Mouse (Mus musculus): ENCODE data around the gene Tmc7. TPM values are rescaled to one million over a fixed set of nuclear protein-coding genes. Genes with fewer than 3 reads are reported as not detected.

Tmc7 gene
- polyA plus RNA-seq, 1 experiment from 2014 or later, result 0.33 TPM

- Histone ChIP-seq H3K4me2 (ENCODE audit: low read depth, low read length) (no peak overlapping the region), H3K27me3 (ENCODE audit: insufficient read depth, low read length) (no peaks in the 10 kb centered on the region), H3K4me1 (ENCODE audit: insufficient read depth) (peaks cover 2% of the 10 kb centered on the region; the same call in 1 of the 2 replicates), H3K36me3 (replicated peaks; ENCODE audit: insufficient read depth, low read length) (no peaks in the 10 kb centered on the region), H3K4me3 (ENCODE audit: low read depth, low read length) (no peak overlapping the region), H3K9me3 (ENCODE audit: low read length) (no peaks in the 10 kb centered on the region), H3K9ac (replicated peaks) (no peak overlapping the region), H3K27ac (ENCODE audit: low read depth) (no peak overlapping the region)
- 75% methylated on average over 8 of the region's 8 CpGs for WGBS (ENCODE audit: insufficient replicate concordance)
- DNase-seq, result no peak
- TF ChIP-seq EP300 (IDR thresholded peaks at IDR 0.05; ENCODE audit: low read depth) (no peak), CTCF (IDR thresholded peaks at IDR 0.05; ENCODE audit: low read depth) (no peak)
- no peak for ATAC-seq
Measured at GRCm38 (mm10) chr7:118604842-118605241, 20.3 kb upstream of the Tmc7 start.

GRCm38 (mm10) chr7:118599954-118600631 is 15.6 kb upstream of the Tmc7 start:
- Histone ChIP-seq H3K4me1 (ENCODE audit: insufficient read depth) (peaks cover 7% of the 10 kb centered on the region), H3K4me3 (ENCODE audit: low read depth, low read length) (no peak overlapping the region), H3K27ac (ENCODE audit: low read depth) (no peak overlapping the region), H3K4me2 (ENCODE audit: low read depth, low read length) (no peak overlapping the region), H3K27me3 (ENCODE audit: insufficient read depth, low read length) (peaks cover 20% of the 10 kb centered on the region), H3K9ac (replicated peaks) (no peak overlapping the region), H3K9me3 (ENCODE audit: low read length) (no peaks in the 10 kb centered on the region), H3K36me3 (replicated peaks; ENCODE audit: insufficient read depth, low read length) (no peaks in the 10 kb centered on the region)
- DNase-seq (no peak), ATAC-seq (no peak)
- TF ChIP-seq EP300 (IDR thresholded peaks at IDR 0.05; ENCODE audit: low read depth) (no peak), CTCF (IDR thresholded peaks at IDR 0.05; ENCODE audit: low read depth) (no peak)
- WGBS (ENCODE audit: insufficient replicate concordance), result 44% methylated on average over 12 of the region's 12 CpGs

- H3K27me3 ChIP-seq (ENCODE audit: insufficient read depth, low read length), result peaks cover 25% of the 10 kb centered on the region
- H3K27ac ChIP-seq (ENCODE audit: low read depth), result no peak within 1 kb of the TSS
- no peaks in the 10 kb centered on the region for H3K9me3 ChIP-seq (ENCODE audit: low read length)
- H3K36me3 ChIP-seq (replicated peaks; ENCODE audit: insufficient read depth, low read length), result no peaks in the 10 kb centered on the region
- H3K9ac ChIP-seq (replicated peaks), result no peak within 1 kb of the TSS; the same call in 1 of the 2 replicates
- 0 out of 2 replicates have a peak within 1 kb of the TSS, but pooled peaks have one; percentile 10 for H3K4me3 ChIP-seq (ENCODE audit: low read depth, low read length)
- DNase-seq, result no peak
- peaks cover 5% of the 10 kb centered on the region for H3K4me1 ChIP-seq (ENCODE audit: insufficient read depth)
- TF ChIP-seq EP300 (IDR thresholded peaks at IDR 0.05; ENCODE audit: low read depth) (no peak), CTCF (IDR thresholded peaks at IDR 0.05; ENCODE audit: low read depth) (no peak)
- no peak for ATAC-seq
- peak within 1 kb of the TSS; percentile 59 for H3K4me2 ChIP-seq (ENCODE audit: low read depth, low read length)
- WGBS (ENCODE audit: insufficient replicate concordance), result 9% methylated on average over 23 of the region's 23 CpGs
Measured at GRCm38 (mm10) chr7:118597201-118597600, 12.7 kb upstream of the Tmc7 start, which contains the start of gene Tmc5. Gene Tmc5, plus strand, starts transcription at chr7:118597297.

GRCm38 (mm10) chr7:118596271-118596670 is 11.7 kb upstream of the Tmc7 start:
- Histone ChIP-seq H3K4me2 (ENCODE audit: low read depth, low read length) (no peak overlapping the region), H3K9ac (replicated peaks) (no peak overlapping the region), H3K36me3 (replicated peaks; ENCODE audit: insufficient read depth, low read length) (no peaks in the 10 kb centered on the region), H3K27me3 (ENCODE audit: insufficient read depth, low read length) (peaks cover 25% of the 10 kb centered on the region), H3K4me1 (ENCODE audit: insufficient read depth) (peaks cover 5% of the 10 kb centered on the region), H3K27ac (ENCODE audit: low read depth) (no peak overlapping the region), H3K9me3 (ENCODE audit: low read length) (no peaks in the 10 kb centered on the region), H3K4me3 (ENCODE audit: low read depth, low read length) (no peak overlapping the region)
- TF ChIP-seq CTCF (IDR thresholded peaks at IDR 0.05; ENCODE audit: low read depth), result no peak
- no peak for TF ChIP-seq EP300 (IDR thresholded peaks at IDR 0.05; ENCODE audit: low read depth)
- no peak for ATAC-seq
- WGBS (ENCODE audit: insufficient replicate concordance), result 66% methylated on average over 11 of the region's 11 CpGs
- no peak for DNase-seq

GRCm38 (mm10) chr7:118595228-118595627 is 10.7 kb upstream of the Tmc7 start:
- Histone ChIP-seq H3K27ac (ENCODE audit: low read depth) (no peak overlapping the region), H3K9me3 (ENCODE audit: low read length) (no peaks in the 10 kb centered on the region), H3K27me3 (ENCODE audit: insufficient read depth, low read length) (peaks cover 25% of the 10 kb centered on the region), H3K4me2 (ENCODE audit: low read depth, low read length) (peak overlapping the region; percentile 49), H3K36me3 (replicated peaks; ENCODE audit: insufficient read depth, low read length) (no peaks in the 10 kb centered on the region), H3K9ac (replicated peaks) (no peak overlapping the region), H3K4me1 (ENCODE audit: insufficient read depth) (peaks cover 5% of the 10 kb centered on the region), H3K4me3 (ENCODE audit: low read depth, low read length) (no peak overlapping the region)
- no peak for TF ChIP-seq EP300 (IDR thresholded peaks at IDR 0.05; ENCODE audit: low read depth)
- TF ChIP-seq CTCF (IDR thresholded peaks at IDR 0.05; ENCODE audit: low read depth), result peak; percentile 99
- ATAC-seq, result peak; percentile 74
- DNase-seq, result peak; percentile 94
- 3% methylated on average over 14 of the region's 14 CpGs for WGBS (ENCODE audit: insufficient replicate concordance)

GRCm38 (mm10) chr7:118594611-118595010 is 10.1 kb upstream of the Tmc7 start:
- Histone ChIP-seq H3K36me3 (replicated peaks; ENCODE audit: insufficient read depth, low read length) (no peaks in the 10 kb centered on the region), H3K27ac (ENCODE audit: low read depth) (no peak overlapping the region), H3K9me3 (ENCODE audit: low read length) (no peaks in the 10 kb centered on the region), H3K4me2 (ENCODE audit: low read depth, low read length) (peak overlapping the region; percentile 49; the same call in 1 of the 2 replicates), H3K4me3 (ENCODE audit: low read depth, low read length) (no peak overlapping the region), H3K9ac (replicated peaks) (no peak overlapping the region), H3K27me3 (ENCODE audit: insufficient read depth, low read length) (peaks cover 25% of the 10 kb centered on the region), H3K4me1 (ENCODE audit: insufficient read depth) (peaks cover 5% of the 10 kb centered on the region)
- WGBS (ENCODE audit: insufficient replicate concordance), result 33% methylated on average over 10 of the region's 10 CpGs
- ATAC-seq (no peak), DNase-seq (no peak)
- TF ChIP-seq CTCF (IDR thresholded peaks at IDR 0.05; ENCODE audit: low read depth) (no peak), EP300 (IDR thresholded peaks at IDR 0.05; ENCODE audit: low read depth) (no peak)
